Mouse (Mus musculus) midbrain, embryonic 11.5 days (tissue): ENCODE data around the gene Zfp951. TPM values are rescaled to one million over a fixed set of nuclear protein-coding genes. Genes with fewer than 3 reads are reported as not detected.
"Not testable (repeated sequence)": the region's sequence is repeated elsewhere in the genome, so short reads cannot be mapped to it uniquely, and the experiment has no call there.

Experiments used
- ATAC-seq: fragments of 200-750 bp; cut with Nextera tagmentation; 2 replicates; pipeline ENCODE4 v1.8.0; 2017; ENCODE audit warnings: moderate TSS enrichment, moderate library complexity; ENCODE audit not compliant: low FRiP score
- DNase-seq: peaks from one replicate; pipeline ENCODE4 v3.0.0; 2015; ENCODE audit warnings: low spot score; ENCODE audit errors: missing footprints
- H3K27ac ChIP-seq: fragments of 300-500 bp; sonication (generic); 2 replicates; pipeline ENCODE4 v1.5.1; 2014; ENCODE audit warnings: low read depth, low read length
- H3K27me3 ChIP-seq: fragments of 300-500 bp; sonication (generic); 2 replicates; pipeline ENCODE4 v1.6.1; 2014; ENCODE audit warnings: mild to moderate bottlenecking, low read length, moderate library complexity, mixed read lengths; ENCODE audit not compliant: control insufficient read depth, insufficient read depth
- H3K36me3 ChIP-seq: fragments of 300-500 bp; sonication (generic); 2 replicates; pipeline ENCODE4 v1.6.1; 2014; ENCODE audit warnings: mild to moderate bottlenecking, low read length, moderate library complexity, mixed read lengths; ENCODE audit not compliant: control insufficient read depth, insufficient read depth
- H3K4me1 ChIP-seq: fragments of 300-500 bp; sonication (generic); 2 replicates; pipeline ENCODE4 v1.6.1; 2014; ENCODE audit warnings: low read length; ENCODE audit not compliant: control insufficient read depth, insufficient read depth
- H3K4me2 ChIP-seq: fragments of 300-500 bp; sonication (generic); 2 replicates; pipeline ENCODE4 v1.6.1; 2014; ENCODE audit warnings: mild to moderate bottlenecking, moderate library complexity
- H3K4me3 ChIP-seq: fragments of 300-500 bp; sonication (generic); 2 replicates; pipeline ENCODE4 v1.5.1; 2014; ENCODE audit warnings: low read depth, low read length
- H3K9ac ChIP-seq: fragments of 300-500 bp; sonication (generic); 2 replicates; pipeline ENCODE4 v1.6.1; 2014; ENCODE audit warnings: low read length
- H3K9me3 ChIP-seq: fragments of 300-500 bp; sonication (generic); 2 replicates; pipeline ENCODE4 v1.6.1; 2016; ENCODE audit warnings: low read length; ENCODE audit not compliant: control insufficient read depth
- WGBS: fragments of 180-500 bp; shearing (Covaris S2); extraction: QIAGEN DNeasy Blood & Tissue Kit; methylation state at CpG from one replicate; pipeline ENCODE4 v1.1.7; 2014; 5-methylcytosine and 5-hydroxymethylcytosine counted together
- polyA plus RNA-seq: library from polyadenylated mRNA; unstranded; fragments of >200 nt; fragmentation: Nextera tagmentation; extraction: Ambion mirVana; gene quantifications from 2 replicates; pipeline ENCODE4 v1.2.1, GENCODE M21; 2014

Zfp951 gene
- polyA plus RNA-seq = 2.5 and 3.1 TPM in 2 replicates

- not testable (repeated sequence) for H3K9me3 ChIP-seq, H3K4me2 ChIP-seq, H3K36me3 ChIP-seq, H3K27ac ChIP-seq, H3K9ac ChIP-seq, H3K27me3 ChIP-seq, H3K4me1 ChIP-seq
- ATAC-seq (peak; percentile 95), DNase-seq (peak; percentile 86)
- WGBS = 41% methylated on average over 11 of the region's 12 CpGs
- H3K4me3 ChIP-seq = peak within 1 kb of the TSS; percentile 14; the same call in 1 of the 2 replicates
Measured at GRCm38 (mm10) chr5:104859962-104860525, at the start of gene Zfp951. Zfp951 (minus strand) TSS chr5:104860070.

- not testable (repeated sequence) for H3K27ac ChIP-seq, H3K27me3 ChIP-seq, H3K9me3 ChIP-seq, H3K4me1 ChIP-seq, DNase-seq, ATAC-seq, H3K4me2 ChIP-seq, H3K36me3 ChIP-seq, H3K9ac ChIP-seq, H3K4me3 ChIP-seq
- WGBS = 92% methylated on average over 5 of the region's 5 CpGs
Measured at GRCm38 (mm10) chr5:104906556-104906955, 46.7 kb upstream of the Zfp951 start.

GRCm38 (mm10) chr5:104859045-104859961 is 567 bp downstream of the Zfp951 start:
- ATAC-seq (peak; percentile 87), DNase-seq (peak; percentile 83)
- not testable (repeated sequence) for H3K36me3 ChIP-seq, H3K9me3 ChIP-seq, H3K27me3 ChIP-seq, H3K4me1 ChIP-seq, H3K9ac ChIP-seq, H3K27ac ChIP-seq, H3K4me2 ChIP-seq
- H3K4me3 ChIP-seq = peak overlapping the region; percentile 14; the same call in 1 of the 2 replicates
- 46% methylated on average over 10 of the region's 15 CpGs for WGBS

GRCm38 (mm10) chr5:104854546-104854945 is 5.3 kb downstream of the Zfp951 start:
- not testable (repeated sequence) for H3K9ac ChIP-seq, ATAC-seq, H3K27me3 ChIP-seq, H3K36me3 ChIP-seq, DNase-seq, H3K4me1 ChIP-seq, H3K4me2 ChIP-seq, H3K9me3 ChIP-seq, H3K4me3 ChIP-seq, H3K27ac ChIP-seq
- 89% methylated on average over 3 of the region's 3 CpGs for WGBS

GRCm38 (mm10) chr5:104833330-104833729 is 26.5 kb downstream of the Zfp951 start:
- no peaks in the 10 kb centered on the region for H3K4me1 ChIP-seq
- no peak overlapping the region for H3K4me3 ChIP-seq
- H3K27ac ChIP-seq = no peak overlapping the region
- DNase-seq = peak; percentile 47
- H3K4me2 ChIP-seq = no peak overlapping the region
- no peak for ATAC-seq
- H3K36me3 ChIP-seq = no peaks in the 10 kb centered on the region
- H3K27me3 ChIP-seq = no peaks in the 10 kb centered on the region
- H3K9ac ChIP-seq = no peak overlapping the region
- H3K9me3 ChIP-seq = peaks cover 9% of the 10 kb centered on the region; the same call in 1 of the 2 replicates

- WGBS = 69% methylated on average over 1 of the region's 1 CpGs
- H3K4me2 ChIP-seq = no peak overlapping the region
- peaks cover 13% of the 10 kb centered on the region for H3K9me3 ChIP-seq
- H3K27ac ChIP-seq = no peak overlapping the region
- no peak overlapping the region for H3K9ac ChIP-seq
- ATAC-seq = no peak
- peak; percentile 47 for DNase-seq
- H3K27me3 ChIP-seq = no peaks in the 10 kb centered on the region
- no peaks in the 10 kb centered on the region for H3K36me3 ChIP-seq
- H3K4me3 ChIP-seq = no peak overlapping the region
- no peaks in the 10 kb centered on the region for H3K4me1 ChIP-seq
Measured at GRCm38 (mm10) chr5:104829611-104830010, 30.3 kb downstream of the Zfp951 start.

GRCm38 (mm10) chr5:104770138-104770537 is 89.7 kb downstream of the Zfp951 start:
- not testable (repeated sequence) for H3K36me3 ChIP-seq, H3K4me3 ChIP-seq, H3K27ac ChIP-seq, H3K9me3 ChIP-seq, H3K27me3 ChIP-seq, DNase-seq, ATAC-seq, H3K4me2 ChIP-seq, H3K9ac ChIP-seq, H3K4me1 ChIP-seq
- 81% methylated on average over 6 of the region's 6 CpGs for WGBS
